Mouse (Mus musculus): ENCODE data around the gene Zbtb20. TPM values are rescaled to one million over a fixed set of nuclear protein-coding genes. Genes with fewer than 3 reads are reported as not detected.

Gene Zbtb20
- 100 to 1,000 TPM in 8 of 26 experiments, 10 to 100 TPM in 18; 48.3 to 117 (median 90.1) TPM for total RNA-seq (2018; cell fraction: chromatin; rRNA removed)
- total RNA-seq (2018; cell fraction: cytosol; rRNA removed) = 10 to 100 TPM in 15 of 26 experiments, 1 to 10 TPM in 11; 7.7 to 18.0 (median 10.3) TPM
- total RNA-seq (2018; cell fraction: nucleus; rRNA removed) = 10 to 100 TPM; 29.9 to 78.2 (median 53.2) TPM
- polyA plus RNA-seq (2018) = 2.9 to 5.2 TPM (median 4.8 TPM) in 3 replicates

DNA sequence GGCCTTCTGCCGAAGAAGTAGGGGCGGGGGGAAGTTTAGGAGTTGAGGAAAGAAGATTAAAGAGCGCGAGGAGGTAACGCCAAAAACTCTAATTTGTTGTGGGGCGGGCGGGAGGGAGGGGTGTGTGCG lies at the start of gene Zbtb20:
TSS of gene Zbtb20 (plus strand) at position 30 of the 129 bp plus-strand sequence.
- no peaks in the 10 kb centered on the region for H3K79me2 ChIP-seq (ENCODE audit: inconsistent target)
- peak within 1 kb of the TSS; percentile 69 for H3K4me3 ChIP-seq (ENCODE audit: inconsistent target)
- no peaks in the 10 kb centered on the region for H3K36me3 ChIP-seq (ENCODE audit: inconsistent target)
- H3K27ac ChIP-seq = peak within 1 kb of the TSS; percentile 81
- 0% methylated on average over 7 of the region's 8 CpGs for WGBS (ENCODE audit: missing documents)

DNA sequence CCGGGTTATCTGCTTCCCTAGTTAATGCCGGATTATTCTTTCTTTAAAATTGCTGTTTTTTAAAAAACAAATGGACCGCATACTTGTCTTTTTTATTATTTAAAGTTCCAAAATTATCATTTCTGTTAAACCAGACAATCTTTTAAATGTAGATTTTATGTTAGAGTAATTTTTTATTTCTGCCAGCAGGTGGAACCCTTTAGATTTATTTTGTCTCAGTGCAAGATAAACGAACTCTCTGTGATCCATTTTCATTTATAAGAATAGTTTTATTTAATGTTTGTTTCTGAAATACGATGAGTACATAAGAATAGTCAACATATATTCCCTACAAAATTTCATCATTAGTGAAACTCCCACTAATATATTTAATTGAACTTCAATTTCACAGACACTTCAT lies 39.7 kb upstream of the Zbtb20 start:
- WGBS (ENCODE audit: missing documents) = 56% methylated on average over 5 of the region's 5 CpGs
- H3K27ac ChIP-seq = no peak overlapping the region
- no peaks in the 10 kb centered on the region for H3K36me3 ChIP-seq (ENCODE audit: inconsistent target)
- H3K79me2 ChIP-seq (ENCODE audit: inconsistent target) = no peaks in the 10 kb centered on the region
- no peak overlapping the region for H3K4me3 ChIP-seq (ENCODE audit: inconsistent target)

DNA sequence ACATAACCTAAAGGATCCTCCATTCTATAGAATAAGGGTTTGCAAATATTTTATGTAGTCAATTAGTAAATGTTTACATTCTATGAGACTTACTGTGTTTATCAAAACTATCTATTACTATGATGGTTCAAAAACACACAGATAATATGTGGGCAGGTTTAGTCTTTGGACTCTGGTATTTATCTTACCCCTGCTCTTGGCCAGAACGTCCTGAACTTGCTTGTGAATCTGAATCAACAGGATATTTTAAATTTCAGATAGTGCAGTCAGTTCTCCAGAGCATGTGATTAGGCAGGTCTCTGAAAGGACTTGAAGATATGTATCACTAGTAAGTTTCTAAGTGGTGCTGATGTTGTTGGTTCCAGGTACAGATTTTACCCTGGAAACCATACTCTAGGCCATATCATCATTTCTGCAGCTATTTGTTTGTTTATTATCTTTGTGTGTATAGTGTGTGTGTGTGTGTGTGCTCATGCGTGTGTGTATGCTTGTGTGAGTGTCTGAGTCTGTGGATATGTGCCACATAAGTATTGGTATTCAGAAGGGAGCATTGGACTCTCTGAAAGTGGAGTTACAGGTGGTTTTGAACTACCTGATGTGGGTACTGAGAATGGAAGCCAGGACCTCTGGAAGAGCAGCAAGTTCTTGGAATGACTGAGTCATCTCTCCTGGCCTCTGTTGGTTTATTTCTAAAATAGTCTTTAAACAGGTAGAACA lies 39.1 kb upstream of the Zbtb20 start:
- no peak overlapping the region for H3K27ac ChIP-seq
- H3K4me3 ChIP-seq (ENCODE audit: inconsistent target) = no peak overlapping the region
- H3K79me2 ChIP-seq (ENCODE audit: inconsistent target) = no peaks in the 10 kb centered on the region
- 68% methylated on average over 2 of the region's 2 CpGs for WGBS (ENCODE audit: missing documents)
- no peaks in the 10 kb centered on the region for H3K36me3 ChIP-seq (ENCODE audit: inconsistent target)

DNA sequence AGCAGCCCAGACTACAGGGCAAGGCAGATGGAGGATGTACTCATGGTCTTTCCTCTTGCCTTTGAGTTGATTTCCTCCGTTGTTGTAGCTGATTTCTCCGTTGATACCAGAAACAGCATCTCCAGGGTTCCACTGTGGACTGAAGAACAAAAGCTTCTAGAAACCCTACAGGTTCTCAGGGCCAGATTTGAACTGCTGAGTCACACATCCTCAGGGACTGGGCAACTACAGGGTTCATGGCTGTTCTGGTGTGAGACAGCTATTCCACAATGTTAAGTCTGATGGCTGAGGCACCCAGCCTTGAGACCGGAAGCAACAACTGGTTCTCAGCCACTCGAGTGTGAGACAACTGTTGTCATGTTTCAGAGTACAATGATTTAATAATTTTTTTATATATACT lies 37.5 kb upstream of the Zbtb20 start:
- H3K79me2 ChIP-seq (ENCODE audit: inconsistent target) = no peaks in the 10 kb centered on the region
- no peak overlapping the region for H3K27ac ChIP-seq
- 90% methylated on average over 4 of the region's 4 CpGs for WGBS (ENCODE audit: missing documents)
- H3K4me3 ChIP-seq (ENCODE audit: inconsistent target) = no peak overlapping the region
- H3K36me3 ChIP-seq (ENCODE audit: inconsistent target) = no peaks in the 10 kb centered on the region

DNA sequence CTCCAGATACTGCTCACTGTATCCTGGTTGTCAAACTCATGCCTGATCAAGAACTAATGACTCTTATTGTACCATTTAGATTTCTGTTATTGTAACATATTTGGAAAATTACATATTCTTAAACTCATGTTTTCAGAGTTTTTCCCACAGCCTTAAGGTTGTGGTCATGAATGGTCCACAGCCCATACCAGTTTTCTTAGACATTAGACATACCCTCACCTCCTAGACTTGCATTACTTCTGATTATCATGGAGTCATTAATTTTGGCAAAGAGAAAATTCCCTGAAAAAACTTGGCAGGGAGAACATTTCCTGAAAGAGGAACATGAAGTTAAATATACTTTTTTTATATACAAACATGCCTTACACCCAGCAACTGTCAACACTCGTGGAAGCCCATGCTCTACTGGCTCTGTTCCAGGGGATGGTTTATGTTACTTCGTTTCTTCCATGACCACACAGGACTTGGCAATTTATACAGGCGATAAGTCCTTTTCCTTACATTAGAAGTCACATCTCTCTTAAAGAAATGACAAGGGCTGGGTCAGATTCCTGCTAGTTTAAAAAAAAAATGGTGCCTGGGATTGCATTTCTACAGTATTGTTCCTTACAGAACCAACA lies 18.0 kb upstream of the Zbtb20 start:
- 94% methylated on average over 3 of the region's 3 CpGs for WGBS (ENCODE audit: missing documents)
- no peak overlapping the region for H3K27ac ChIP-seq
- H3K79me2 ChIP-seq (ENCODE audit: inconsistent target) = no peaks in the 10 kb centered on the region
- no peak overlapping the region for H3K4me3 ChIP-seq (ENCODE audit: inconsistent target)
- no peaks in the 10 kb centered on the region for H3K36me3 ChIP-seq (ENCODE audit: inconsistent target)

DNA sequence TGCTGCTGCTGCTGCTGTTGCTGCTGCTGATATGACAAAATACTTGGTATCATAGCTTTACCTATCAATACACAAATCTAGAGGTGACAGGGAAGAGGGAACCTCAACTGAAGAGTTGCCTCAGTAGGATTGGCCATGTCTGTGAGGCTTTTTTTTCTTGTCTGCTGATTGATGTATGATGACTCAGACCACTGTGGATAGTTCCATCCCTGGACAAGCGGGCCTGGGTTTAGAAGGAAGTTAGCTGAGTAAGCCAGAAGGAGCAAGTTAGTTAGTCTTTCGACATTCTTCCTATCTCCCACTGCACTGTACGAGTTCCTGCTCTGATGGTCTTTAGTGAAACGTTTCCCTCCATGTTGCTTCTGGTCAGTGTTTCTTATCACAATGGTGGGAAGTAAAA lies 16.4 kb upstream of the Zbtb20 start:
- WGBS (ENCODE audit: missing documents) = 44% methylated on average over 4 of the region's 4 CpGs
- no peak overlapping the region for H3K27ac ChIP-seq
- H3K4me3 ChIP-seq (ENCODE audit: inconsistent target) = no peak overlapping the region
- no peaks in the 10 kb centered on the region for H3K36me3 ChIP-seq (ENCODE audit: inconsistent target)
- no peaks in the 10 kb centered on the region for H3K79me2 ChIP-seq (ENCODE audit: inconsistent target)

DNA sequence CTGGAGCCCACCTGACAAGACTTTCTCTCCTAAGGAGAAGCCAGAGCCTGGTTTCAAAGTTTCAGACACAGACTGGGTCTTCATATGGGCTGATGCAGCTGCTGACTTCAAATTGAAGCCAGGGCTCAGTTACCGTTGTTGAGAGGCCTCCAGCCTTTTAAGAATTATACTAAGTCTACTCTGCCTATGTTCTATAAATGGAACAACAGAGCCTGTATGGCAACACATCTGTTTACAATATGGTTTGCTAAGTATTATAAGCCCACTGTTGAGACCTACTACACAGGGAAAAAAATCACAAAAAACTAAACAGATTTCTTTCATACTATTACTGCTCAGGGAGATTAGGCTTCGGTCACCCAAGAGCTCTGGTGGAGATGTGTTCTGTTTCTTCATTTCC lies 12.4 kb upstream of the Zbtb20 start:
- Histone ChIP-seq H3K27ac (no peak overlapping the region), H3K4me3 (ENCODE audit: inconsistent target) (no peak overlapping the region), H3K79me2 (ENCODE audit: inconsistent target) (no peaks in the 10 kb centered on the region), H3K36me3 (ENCODE audit: inconsistent target) (no peaks in the 10 kb centered on the region)
- 91% methylated on average over 2 of the region's 2 CpGs for WGBS (ENCODE audit: missing documents)

DNA sequence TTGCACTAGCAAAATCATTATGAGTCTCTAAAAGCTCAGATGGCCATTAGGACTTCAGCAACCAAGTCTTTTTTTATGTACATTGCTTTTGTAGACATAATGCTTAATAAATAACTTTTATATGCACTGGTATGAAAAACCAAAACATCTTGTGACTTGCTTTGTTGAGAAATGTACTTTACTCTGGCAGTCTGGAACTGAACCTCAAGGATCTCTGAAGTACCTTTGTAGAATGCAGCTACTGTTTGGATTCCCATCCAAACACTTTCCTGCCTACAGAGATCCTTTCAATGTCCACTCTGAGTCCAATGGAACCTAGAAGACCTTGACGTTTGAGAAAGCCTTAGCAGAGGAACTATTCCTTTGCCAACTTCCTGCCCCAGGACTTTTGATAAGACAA lies 9.6 kb upstream of the Zbtb20 start:
- H3K27ac ChIP-seq = no peak overlapping the region
- no peaks in the 10 kb centered on the region for H3K36me3 ChIP-seq (ENCODE audit: inconsistent target)
- H3K79me2 ChIP-seq (ENCODE audit: inconsistent target) = no peaks in the 10 kb centered on the region
- 67% methylated on average over 1 of the region's 1 CpGs for WGBS (ENCODE audit: missing documents)
- H3K4me3 ChIP-seq (ENCODE audit: inconsistent target) = no peak overlapping the region

DNA sequence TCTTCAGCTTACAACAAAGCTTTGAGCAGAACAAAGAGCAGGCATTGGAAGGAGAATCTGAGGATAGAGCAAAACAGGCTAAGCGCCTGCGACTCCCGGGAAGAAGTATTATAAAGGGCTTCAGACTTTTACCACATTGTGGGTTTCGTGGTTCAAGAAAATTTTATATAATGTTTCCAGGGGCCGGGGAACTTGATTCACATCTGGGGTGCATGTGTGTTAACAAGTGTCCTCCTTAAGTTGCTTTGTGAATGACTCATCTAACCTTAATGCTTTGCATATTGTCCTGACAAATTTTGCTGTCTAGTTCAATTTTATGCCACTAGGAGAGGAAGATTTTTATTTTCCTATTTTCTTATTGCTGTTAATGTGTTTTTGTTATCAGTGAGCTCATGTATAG lies 3.6 kb upstream of the Zbtb20 start:
- Histone ChIP-seq H3K4me3 (ENCODE audit: inconsistent target) (no peak overlapping the region), H3K27ac (no peak overlapping the region), H3K36me3 (ENCODE audit: inconsistent target) (no peaks in the 10 kb centered on the region), H3K79me2 (ENCODE audit: inconsistent target) (no peaks in the 10 kb centered on the region)
- WGBS (ENCODE audit: missing documents) = 74% methylated on average over 5 of the region's 5 CpGs

DNA sequence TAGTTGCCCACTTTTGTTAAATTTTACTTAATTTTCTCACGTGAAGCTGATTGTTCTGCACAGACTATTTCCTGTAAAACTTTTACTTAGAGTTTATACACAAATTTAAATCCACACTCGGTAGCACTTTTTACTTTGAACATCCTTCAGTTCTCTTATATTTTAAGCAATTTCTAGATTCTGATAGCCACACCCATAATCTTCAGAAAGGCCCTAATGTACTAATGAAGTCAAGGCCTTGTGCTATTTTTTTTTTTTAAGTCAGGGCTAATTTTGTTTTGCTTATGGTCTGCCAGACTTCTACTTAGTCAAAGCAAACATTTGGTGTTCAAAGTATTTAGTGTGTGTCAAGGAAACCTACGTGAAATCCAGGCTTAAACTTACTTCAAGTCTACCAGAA lies 1.7 kb upstream of the Zbtb20 start:
- 76% methylated on average over 3 of the region's 3 CpGs for WGBS (ENCODE audit: missing documents)
- no peaks in the 10 kb centered on the region for H3K36me3 ChIP-seq (ENCODE audit: inconsistent target)
- H3K4me3 ChIP-seq (ENCODE audit: inconsistent target) = peak overlapping the region; percentile 48; the same call in 1 of the 2 replicates
- no peaks in the 10 kb centered on the region for H3K79me2 ChIP-seq (ENCODE audit: inconsistent target)
- peak overlapping the region; percentile 81 for H3K27ac ChIP-seq

DNA sequence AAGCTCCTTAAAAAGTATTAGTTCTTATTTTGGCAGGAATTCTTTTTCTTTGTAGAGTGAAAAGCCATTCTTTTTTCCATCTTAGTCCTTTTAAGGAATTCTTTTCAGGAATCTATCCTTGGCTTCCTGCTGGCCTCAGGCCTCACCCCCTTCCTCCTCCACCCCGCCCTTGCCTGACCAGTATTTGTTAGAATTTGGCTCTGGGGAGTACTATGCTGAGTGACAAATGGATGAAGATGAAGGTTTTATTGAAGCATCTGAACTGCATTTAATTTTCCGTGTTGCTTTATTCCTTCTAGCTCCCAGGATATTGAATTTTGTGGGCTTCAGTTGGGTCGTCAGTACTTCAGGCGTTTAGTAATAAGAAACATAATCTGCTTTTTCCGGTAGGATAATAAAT lies 1.2 kb upstream of the Zbtb20 start:
- Histone ChIP-seq H3K36me3 (ENCODE audit: inconsistent target) (no peaks in the 10 kb centered on the region), H3K27ac (peak overlapping the region; percentile 81), H3K79me2 (ENCODE audit: inconsistent target) (no peaks in the 10 kb centered on the region), H3K4me3 (ENCODE audit: inconsistent target) (peak overlapping the region; percentile 48)
- 5% methylated on average over 5 of the region's 5 CpGs for WGBS (ENCODE audit: missing documents)

DNA sequence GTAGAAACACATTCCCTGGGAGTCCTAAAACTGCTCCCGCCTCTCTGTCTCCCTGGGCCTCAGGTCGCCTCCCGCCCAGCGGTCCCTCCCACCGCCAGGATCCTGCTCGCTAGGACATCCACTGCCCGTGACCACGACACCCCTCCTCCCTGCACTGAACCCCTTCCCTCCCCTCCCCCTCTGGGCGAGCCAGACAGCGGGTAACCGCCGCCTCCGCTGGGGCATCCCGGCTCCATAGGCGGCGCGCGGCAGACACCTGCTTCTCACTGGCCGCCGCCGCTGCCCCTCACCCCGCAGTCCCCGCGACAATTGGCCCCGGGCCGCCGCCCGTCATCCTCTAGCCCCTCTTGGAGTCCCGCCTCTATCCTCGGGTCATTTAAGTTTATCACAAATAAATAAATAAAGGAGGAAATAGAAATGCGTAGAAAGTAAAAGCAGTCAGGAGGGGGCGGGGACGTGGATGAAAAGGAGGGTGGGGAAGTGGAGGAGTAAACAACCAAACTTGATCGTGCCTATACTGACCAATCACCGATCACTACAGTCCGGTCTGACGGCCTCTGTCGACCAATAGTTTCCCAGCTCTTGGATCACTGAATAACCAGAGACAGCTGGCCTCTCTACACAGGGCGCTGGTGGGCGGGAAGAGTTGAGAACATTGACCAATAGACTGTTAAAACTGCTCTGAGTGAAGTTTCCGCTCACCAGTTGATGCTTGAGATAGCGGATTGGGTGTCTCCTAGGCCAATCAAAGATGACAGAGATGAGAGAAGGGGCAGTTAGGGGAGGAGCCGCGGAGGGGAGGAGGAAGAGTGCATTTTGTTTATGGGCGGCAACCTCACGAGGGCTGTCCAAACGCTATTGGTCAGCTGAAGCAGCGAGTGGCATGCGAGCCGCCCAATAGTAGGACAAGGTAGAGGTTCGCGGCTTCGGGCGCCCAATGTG lies 500 bp upstream of the Zbtb20 start:
- Histone ChIP-seq H3K79me2 (ENCODE audit: inconsistent target) (no peaks in the 10 kb centered on the region), H3K4me3 (ENCODE audit: inconsistent target) (peak overlapping the region; percentile 48), H3K36me3 (ENCODE audit: inconsistent target) (no peaks in the 10 kb centered on the region), H3K27ac (peak overlapping the region; percentile 81)
- under 1% methylated on average over 48 of the region's 54 CpGs for WGBS (ENCODE audit: missing documents)

DNA sequence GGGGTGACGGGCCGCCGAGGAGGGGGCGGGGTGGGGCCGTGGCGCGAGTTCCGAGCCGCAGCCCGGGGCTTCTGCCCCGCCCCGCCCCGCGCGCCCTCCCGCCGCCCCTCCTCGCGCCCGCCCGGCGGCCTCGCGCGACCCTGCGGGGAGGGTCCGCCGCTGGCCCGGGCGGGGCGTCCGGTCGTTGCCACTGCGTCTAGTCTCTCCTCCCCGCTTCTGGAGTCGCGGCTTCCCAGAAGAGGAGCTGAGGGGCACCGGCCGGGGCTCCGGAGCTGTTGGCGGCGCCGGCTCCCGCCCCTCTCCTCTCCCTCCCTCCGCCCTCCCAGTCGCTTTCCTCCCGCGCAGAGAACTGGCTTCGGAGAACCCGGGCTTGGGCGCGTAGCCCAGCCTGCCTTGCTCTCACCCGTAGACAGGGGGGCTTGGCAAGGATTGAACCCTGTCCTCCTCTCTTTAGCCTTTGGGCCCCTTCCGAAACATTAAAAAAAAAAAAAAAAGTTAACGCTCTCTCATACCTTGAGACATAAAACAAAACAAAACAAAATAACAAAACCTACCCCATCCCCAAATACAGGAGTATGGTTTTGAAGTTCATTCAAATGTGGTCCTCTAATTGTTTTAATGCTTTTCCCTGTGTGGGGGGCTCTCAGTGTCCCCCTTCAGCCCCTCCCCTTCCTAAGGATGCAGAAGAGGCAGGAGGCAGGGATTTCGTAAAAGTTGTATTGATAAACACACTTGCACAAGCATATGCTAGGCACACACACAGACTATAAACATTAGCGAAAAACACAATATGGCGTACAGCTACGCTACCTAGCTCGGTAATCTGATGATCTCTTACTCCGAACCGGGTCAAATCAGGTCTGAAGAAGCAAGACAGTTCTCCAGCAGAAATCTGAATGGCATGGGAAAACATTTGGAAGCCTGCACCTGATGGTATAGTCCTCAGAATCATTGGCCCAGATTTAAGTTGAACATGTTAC lies 630 bp downstream of the Zbtb20 start:
- Histone ChIP-seq H3K4me3 (ENCODE audit: inconsistent target) (peak overlapping the region; percentile 69), H3K27ac (peak overlapping the region; percentile 57), H3K36me3 (ENCODE audit: inconsistent target) (no peaks in the 10 kb centered on the region), H3K79me2 (ENCODE audit: inconsistent target) (no peaks in the 10 kb centered on the region)
- 2% methylated on average over 45 of the region's 62 CpGs for whole genome bisulfite sequencing (ENCODE audit: missing documents)

DNA sequence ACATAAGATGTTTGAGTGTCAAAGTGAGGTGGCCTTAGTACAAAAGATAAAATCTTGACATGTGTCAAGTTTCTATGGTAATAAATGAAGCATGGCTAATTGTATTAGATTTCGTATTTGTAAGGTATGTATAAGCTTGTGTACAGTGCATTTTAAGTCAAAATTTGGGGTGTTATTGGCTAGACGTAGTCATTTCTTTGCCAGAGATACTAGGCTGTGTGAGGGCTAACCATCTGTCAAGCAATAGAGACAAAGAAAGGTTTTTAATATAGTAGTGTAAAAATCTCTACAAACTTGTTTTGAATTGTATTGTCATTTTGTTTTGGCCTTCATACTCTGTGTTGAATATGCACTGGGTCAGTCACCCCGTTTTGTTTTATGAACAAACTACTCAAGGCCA lies 4.4 kb downstream of the Zbtb20 start:
- Histone ChIP-seq H3K4me3 (ENCODE audit: inconsistent target) (no peak overlapping the region), H3K27ac (no peak overlapping the region), H3K36me3 (ENCODE audit: inconsistent target) (no peaks in the 10 kb centered on the region), H3K79me2 (ENCODE audit: inconsistent target) (no peaks in the 10 kb centered on the region)
- 82% methylated on average over 2 of the region's 3 CpGs for WGBS (ENCODE audit: missing documents)

Measured in macrophage (primary cell).